Mouse (Mus musculus) retina, embryonic 14.5 days (tissue): ENCODE measurements at regions not wholly inside any gene's neighbourhood (a gene's known extent, or its start where the extent isn't known, plus 50 kb on each side); places are given as distances from the start of the nearest gene placed in this dataset.

ENCODE experiments used
- DNase-seq: peaks from one replicate; pipeline ENCODE4 v3.0.0-alpha.2; 2015; ENCODE audit warnings: low spot score

- DNase-seq, result no peak
Measured at GRCm38 (mm10) chr10:12234141-12234540, 635.0 kb downstream of the Utrn start.

- no peak for DNase-seq
Measured at GRCm38 (mm10) chr10:12248853-12249252, 620.3 kb downstream of the Utrn start.

- DNase-seq, result no peak
Measured at GRCm38 (mm10) chr10:12253274-12253673, 615.9 kb downstream of the Utrn start.

- DNase-seq, result no peak
Measured at GRCm38 (mm10) chr10:12285679-12286078, 583.5 kb downstream of the Utrn start.

GRCm38 (mm10) chr10:12298887-12299286 lies 570.3 kb downstream of the Utrn start:
- DNase-seq, result no peak

GRCm38 (mm10) chr10:12302396-12302795 lies 566.8 kb downstream of the Utrn start:
- DNase-seq, result no peak

- DNase-seq, result no peak
Measured at GRCm38 (mm10) chr10:12320311-12320710, 548.9 kb downstream of the Utrn start.
